Mouse (Mus musculus) limb, embryonic 14.5 days (tissue): ENCODE results near the gene Insyn1. TPM values are rescaled to one million over a fixed set of nuclear protein-coding genes. Genes with fewer than 3 reads are reported as not detected.

Source experiments
- ATAC-seq: fragments of 200-750 bp; cut with Nextera tagmentation; 2 replicates; pipeline ENCODE4 v1.8.0; 2017; ENCODE audit warnings: low read depth, moderate number of reproducible peaks, moderate TSS enrichment; ENCODE audit not compliant: low FRiP score
- DNase-seq: peaks from one replicate; pipeline ENCODE4 v3.0.0-alpha.2; 2015; ENCODE audit warnings: low spot score
- H3K27ac ChIP-seq: fragments of 300-500 bp; sonication (generic); replicated peaks from 2 replicates; pipeline ENCODE4 v1.5.1; 2014; ENCODE audit warnings: low read depth, mild to moderate bottlenecking, low read length, moderate library complexity, mixed read lengths
- H3K27me3 ChIP-seq: fragments of 300-500 bp; sonication (generic); 2 replicates; pipeline ENCODE4 v1.6.1; 2014; ENCODE audit warnings: low read length, mixed read lengths; ENCODE audit not compliant: control insufficient read depth, insufficient read depth
- H3K36me3 ChIP-seq: fragments of 300-500 bp; sonication (generic); 2 replicates; pipeline ENCODE4 v1.6.1; 2014; ENCODE audit warnings: mild to moderate bottlenecking, low read length, moderate library complexity, mixed read lengths; ENCODE audit not compliant: control insufficient read depth, insufficient read depth
- H3K4me1 ChIP-seq: fragments of 300-500 bp; sonication (generic); 2 replicates; pipeline ENCODE4 v1.6.1; 2014; ENCODE audit warnings: antibody characterized with exemption, low read length, mixed read lengths; ENCODE audit not compliant: control insufficient read depth, insufficient read depth
- H3K4me2 ChIP-seq: fragments of 300-500 bp; sonication (generic); replicated peaks from 2 replicates; pipeline ENCODE4 v1.6.1; 2014; ENCODE audit warnings: low read depth, mild to moderate bottlenecking, low read length, moderate library complexity; ENCODE audit not compliant: severe bottlenecking
- H3K4me3 ChIP-seq: fragments of 300-500 bp; sonication (generic); replicated peaks from 2 replicates; pipeline ENCODE4 v1.5.1; 2014; ENCODE audit warnings: low read length
- H3K9ac ChIP-seq: fragments of 300-500 bp; sonication (generic); 2 replicates; pipeline ENCODE4 v1.6.1; 2014; ENCODE audit warnings: mild to moderate bottlenecking, low read depth, low read length, moderate library complexity; ENCODE audit not compliant: severe bottlenecking
- H3K9me3 ChIP-seq: fragments of 300-500 bp; sonication (generic); 2 replicates; pipeline ENCODE4 v1.6.1; 2016; ENCODE audit warnings: low read length; ENCODE audit not compliant: control insufficient read depth
- POLR2A ChIP-seq: fragments of 200-500 bp; IDR thresholded peaks from 2 replicates; pipeline ENCODE4 v1.8.0; 2012; ENCODE audit warnings: inconsistent platforms, mild to moderate bottlenecking, moderate library complexity, borderline replicate concordance; ENCODE audit not compliant: insufficient read depth, insufficient read length; ENCODE audit errors: extremely low read depth
- WGBS: fragments of 180-500 bp; shearing (Covaris S2); extraction: QIAGEN DNeasy Blood & Tissue Kit; methylation state at CpG from one replicate; pipeline ENCODE4 v1.1.7; 2014; 5-methylcytosine and 5-hydroxymethylcytosine counted together
- polyA plus RNA-seq, 2 experiments: library from polyadenylated mRNA; depleted of rRNA in 1 of 2; stranded (reverse) in 1 of 2; unstranded in 1 of 2; fragments of >200 nt; fragmentation: Nextera tagmentation in 1 of 2; extraction: Ambion mirVana in 1 of 2; gene quantifications; 2 replicates each; pipeline versions ENCODE4 v1.2.1 to v1.2.3; 2012 to 2014

Insyn1 gene
- polyA plus RNA-seq, 2 experiments: 6.5 to 23.9 TPM

- H3K27ac ChIP-seq: peak overlapping the region; percentile 62
- no peak for TF ChIP-seq POLR2A
Measured at GRCm38 (mm10) chr9:58517866-58518750, 29.7 kb downstream of the Insyn1 start.

DNA sequence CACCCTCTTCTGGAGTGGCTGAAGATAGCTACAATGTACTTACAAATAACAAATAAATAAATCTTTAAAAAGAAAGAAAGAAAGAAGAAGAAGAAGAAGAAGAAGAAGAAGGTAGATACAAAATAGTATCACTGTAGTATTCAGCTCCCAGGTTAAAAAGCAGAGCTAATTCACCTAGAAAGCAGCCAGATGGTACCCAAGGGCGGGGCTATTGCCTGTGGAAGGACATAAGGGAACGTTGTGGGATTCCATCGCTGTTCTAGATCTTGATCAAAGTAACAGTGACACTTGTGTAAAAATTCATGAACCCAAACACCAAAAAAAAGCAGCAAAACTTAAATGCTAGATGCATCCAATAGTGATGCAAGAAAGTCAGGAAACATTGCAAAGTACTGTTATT lies 31.6 kb downstream of the Insyn1 start:
- H3K27ac ChIP-seq: no peak overlapping the region
- 76% methylated on average over 3 of the region's 3 CpGs for WGBS
- DNase-seq: no peak

More at GRCm38 (mm10) chr9:58517866-58518750, 29.7 kb downstream of the Insyn1 start:
- no peak overlapping the region for H3K9ac ChIP-seq
- no peak overlapping the region for H3K4me2 ChIP-seq
- no peak overlapping the region for H3K4me3 ChIP-seq
- 12% methylated on average over 9 of the region's 9 CpGs for WGBS
- H3K36me3 ChIP-seq: peaks cover 4% of the 10 kb centered on the region; the same call in 1 of the 2 replicates
- H3K4me1 ChIP-seq: peaks cover 33% of the 10 kb centered on the region
- ATAC-seq (peak; percentile 66), DNase-seq (peak; percentile 74)
- no peaks in the 10 kb centered on the region for H3K27me3 ChIP-seq
- no peaks in the 10 kb centered on the region for H3K9me3 ChIP-seq

DNA sequence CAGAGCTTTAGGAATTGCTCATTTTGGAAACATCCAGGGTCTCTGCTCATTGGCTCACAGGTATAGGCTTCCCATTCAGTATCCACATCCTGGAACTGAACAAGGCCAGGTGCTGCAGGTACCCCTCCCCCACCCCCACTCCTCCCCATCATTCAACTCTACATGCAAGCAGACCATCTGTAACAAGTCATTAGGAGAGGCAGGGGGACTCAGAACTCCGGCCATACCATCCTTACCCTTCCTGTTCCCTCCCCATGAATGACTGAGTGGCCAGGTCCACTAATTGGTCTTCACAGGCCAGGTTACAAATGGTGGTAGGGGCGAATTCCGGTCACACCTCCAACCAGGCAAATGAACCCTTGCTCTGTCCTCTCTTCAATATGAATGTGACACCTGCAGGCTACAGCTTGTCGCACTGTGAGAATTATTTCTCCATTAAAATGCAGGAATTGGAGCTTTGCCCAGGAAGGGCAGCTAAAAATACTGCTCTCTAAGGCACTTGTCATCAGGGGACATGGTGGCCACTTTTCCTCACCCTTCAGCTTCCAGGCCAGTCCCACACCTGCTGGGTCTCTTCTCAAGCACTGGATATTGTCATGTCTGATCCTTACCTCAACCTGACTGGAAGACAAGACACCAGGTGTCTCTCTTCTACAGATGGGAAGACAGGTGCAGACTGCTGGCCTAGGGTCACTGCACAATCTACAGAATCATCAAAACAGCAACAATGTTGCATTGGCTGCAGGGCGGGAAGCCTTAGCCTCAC lies 32.6 kb downstream of the Insyn1 start:
- Histone ChIP-seq H3K4me2 (no peak overlapping the region), H3K4me1 (peaks cover 33% of the 10 kb centered on the region), H3K27ac (no peak overlapping the region), H3K9me3 (no peaks in the 10 kb centered on the region), H3K36me3 (peaks cover 23% of the 10 kb centered on the region), H3K4me3 (no peak overlapping the region), H3K27me3 (no peaks in the 10 kb centered on the region), H3K9ac (no peak overlapping the region)
- ATAC-seq: no peak
- 54% methylated on average over 5 of the region's 5 CpGs for WGBS
- TF ChIP-seq POLR2A: no peak
- peak; percentile 32 for DNase-seq

More for the DNA sequence above, 31.6 kb downstream of the Insyn1 start:
- no peak for ATAC-seq
- Histone ChIP-seq H3K4me3 (no peak overlapping the region), H3K36me3 (peaks cover 12% of the 10 kb centered on the region), H3K27me3 (no peaks in the 10 kb centered on the region), H3K4me1 (peaks cover 33% of the 10 kb centered on the region), H3K4me2 (no peak overlapping the region), H3K9ac (no peak overlapping the region), H3K9me3 (no peaks in the 10 kb centered on the region)
- TF ChIP-seq POLR2A: no peak

- Histone ChIP-seq H3K27me3 (no peaks in the 10 kb centered on the region), H3K27ac (no peak overlapping the region; the same call in 1 of the 2 replicates), H3K9ac (no peak overlapping the region), H3K36me3 (peaks cover 32% of the 10 kb centered on the region), H3K4me3 (no peak overlapping the region), H3K4me1 (peaks cover 33% of the 10 kb centered on the region), H3K9me3 (no peaks in the 10 kb centered on the region), H3K4me2 (no peak overlapping the region)
- DNase-seq (no peak), ATAC-seq (no peak)
- WGBS: 51% methylated on average over 4 of the region's 4 CpGs
- TF ChIP-seq POLR2A: no peak
Measured at GRCm38 (mm10) chr9:58521883-58522423, 33.5 kb downstream of the Insyn1 start.

- Histone ChIP-seq H3K4me1 (peaks cover 14% of the 10 kb centered on the region), H3K27ac (no peak overlapping the region), H3K9me3 (no peaks in the 10 kb centered on the region), H3K9ac (no peak overlapping the region), H3K36me3 (peaks cover 58% of the 10 kb centered on the region), H3K27me3 (no peaks in the 10 kb centered on the region), H3K4me3 (no peak overlapping the region), H3K4me2 (no peak overlapping the region)
- WGBS: 88% methylated on average over 4 of the region's 4 CpGs
- DNase-seq: no peak
- no peak for ATAC-seq
- TF ChIP-seq POLR2A: no peak
Measured at GRCm38 (mm10) chr9:58525108-58525507, 36.7 kb downstream of the Insyn1 start.
